Mouse (Mus musculus) hindbrain, postnatal 0 days (tissue): ENCODE measurements around the gene Adcy5. TPM values are rescaled to one million over a fixed set of nuclear protein-coding genes. Genes with fewer than 3 reads are reported as not detected.

Source experiments
- ATAC-seq: fragments of 200-750 bp; cut with Nextera tagmentation; 2 replicates; pipeline ENCODE4 v1.8.0; 2017; ENCODE audit warnings: mild to moderate bottlenecking, moderate TSS enrichment, moderate library complexity
- DNase-seq: peaks from one replicate; pipeline ENCODE4 v3.0.0-alpha.2; 2015; ENCODE audit warnings: low spot score
- H3K27ac ChIP-seq: fragments of 300-500 bp; sonication (generic); 2 replicates; pipeline ENCODE4 v1.5.1; 2014; ENCODE audit warnings: mild to moderate bottlenecking
- H3K27me3 ChIP-seq: fragments of 300-500 bp; sonication (generic); 2 replicates; pipeline ENCODE4 v1.6.1; 2014; ENCODE audit warnings: low read length, mixed read lengths; ENCODE audit not compliant: insufficient read depth
- H3K36me3 ChIP-seq: fragments of 300-500 bp; sonication (generic); 2 replicates; pipeline ENCODE4 v1.6.1; 2014; ENCODE audit warnings: low read length, mixed read lengths; ENCODE audit not compliant: insufficient read depth
- H3K4me1 ChIP-seq: fragments of 300-500 bp; sonication (generic); 2 replicates; pipeline ENCODE4 v1.6.1; 2014; ENCODE audit warnings: antibody characterized with exemption, low read length, mixed read lengths; ENCODE audit not compliant: insufficient read depth
- H3K4me2 ChIP-seq: fragments of 300-500 bp; sonication (generic); 2 replicates; pipeline ENCODE4 v1.6.1; 2014; ENCODE audit warnings: low read depth, mild to moderate bottlenecking, low read length, moderate library complexity, mixed read lengths
- H3K4me3 ChIP-seq: fragments of 300-500 bp; sonication (generic); 2 replicates; pipeline ENCODE4 v1.5.1; 2014; ENCODE audit warnings: low read length
- H3K9ac ChIP-seq: fragments of 300-500 bp; sonication (generic); replicated peaks from 2 replicates; pipeline ENCODE4 v1.6.1; 2014; ENCODE audit warnings: mild to moderate bottlenecking, low read length, moderate library complexity, mixed read lengths
- H3K9me3 ChIP-seq: fragments of 300-500 bp; sonication (generic); 2 replicates; pipeline ENCODE4 v1.6.1; 2016; ENCODE audit warnings: low read length, mixed read lengths
- CTCF ChIP-seq: IDR thresholded peaks from 2 replicates; pipeline ENCODE4 v1.5.1; 2016; ENCODE audit warnings: antibody characterized with exemption, control low read depth, low read depth
- WGBS: fragments of 180-500 bp; shearing (Covaris S2); extraction: QIAGEN DNeasy Blood & Tissue Kit; methylation state at CpG from one replicate; pipeline ENCODE4 v1.1.7; 2014; 5-methylcytosine and 5-hydroxymethylcytosine counted together
- polyA plus RNA-seq: library from polyadenylated mRNA; unstranded; fragments of >200 nt; fragmentation: Nextera tagmentation; extraction: Ambion mirVana; gene quantifications from 2 replicates; pipeline ENCODE4 v1.2.1, GENCODE M21; 2015
- total RNA-seq: library from RNA; depleted of rRNA; stranded (reverse); fragments of >200 nt; gene quantifications from 2 replicates; pipeline ENCODE4 v1.2.3, GENCODE M21; 2014

Adcy5 gene
- total and polyA plus RNA-seq, 2 experiments from 2014 or later = 6.3 to 85.5 TPM

DNA sequence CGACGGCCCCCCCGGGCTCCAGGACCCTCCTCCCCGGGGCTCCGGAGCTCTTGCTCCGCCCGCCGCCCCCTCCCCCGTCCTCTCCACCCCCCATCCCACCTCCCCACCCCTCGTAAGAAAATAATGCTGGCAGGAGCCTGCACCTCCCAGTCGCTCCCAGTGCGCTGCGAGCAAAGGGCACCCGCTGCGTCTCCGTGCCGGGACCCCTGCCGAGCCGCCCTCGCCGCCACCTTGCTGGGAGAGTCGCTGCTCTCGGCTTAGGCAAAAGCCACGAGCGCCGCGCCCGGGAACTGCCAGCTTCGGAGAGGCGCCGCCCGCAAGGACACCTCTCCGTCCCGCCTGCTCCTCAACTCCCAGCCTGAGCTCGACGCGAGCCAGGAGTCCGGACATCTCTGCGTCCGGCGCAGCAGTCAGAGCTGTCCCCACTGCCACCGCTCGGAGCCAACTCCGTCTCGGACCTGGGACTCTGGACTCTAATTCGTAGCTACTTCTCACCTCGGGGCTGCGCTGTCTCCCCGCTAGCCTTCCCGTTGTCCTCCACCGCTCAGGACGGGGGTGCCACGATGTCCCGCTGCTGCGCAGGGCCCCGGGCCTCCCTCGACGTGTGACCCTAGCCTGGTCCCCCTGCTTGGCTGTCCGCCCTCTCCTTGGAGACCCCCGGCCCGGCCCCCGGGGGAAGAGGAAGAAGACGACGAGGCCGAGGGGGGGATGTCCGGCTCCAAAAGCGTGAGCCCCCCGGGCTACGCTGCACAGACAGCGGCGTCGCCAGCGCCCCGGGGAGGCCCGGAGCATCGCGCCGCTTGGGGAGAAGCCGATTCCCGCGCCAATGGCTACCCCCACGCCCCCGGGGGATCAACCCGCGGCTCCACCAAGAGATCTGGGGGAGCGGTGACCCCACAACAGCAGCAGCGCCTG is 971 bp downstream of the Adcy5 start:
- no peaks in the 10 kb centered on the region for H3K9me3 ChIP-seq
- DNase-seq (peak; percentile 73), ATAC-seq (peak; percentile 59)
- H3K4me1 ChIP-seq = peaks cover 32% of the 10 kb centered on the region
- H3K4me2 ChIP-seq = peak overlapping the region; percentile 91
- peak overlapping the region; percentile 83 for H3K9ac ChIP-seq
- TF ChIP-seq CTCF = peak; percentile 68
- H3K4me3 ChIP-seq = peak overlapping the region; percentile 84
- no peaks in the 10 kb centered on the region for H3K36me3 ChIP-seq
- under 1% methylated on average over 80 of the region's 87 CpGs for whole genome bisulfite sequencing
- peak overlapping the region; percentile 88 for H3K27ac ChIP-seq
- H3K27me3 ChIP-seq = no peaks in the 10 kb centered on the region

DNA sequence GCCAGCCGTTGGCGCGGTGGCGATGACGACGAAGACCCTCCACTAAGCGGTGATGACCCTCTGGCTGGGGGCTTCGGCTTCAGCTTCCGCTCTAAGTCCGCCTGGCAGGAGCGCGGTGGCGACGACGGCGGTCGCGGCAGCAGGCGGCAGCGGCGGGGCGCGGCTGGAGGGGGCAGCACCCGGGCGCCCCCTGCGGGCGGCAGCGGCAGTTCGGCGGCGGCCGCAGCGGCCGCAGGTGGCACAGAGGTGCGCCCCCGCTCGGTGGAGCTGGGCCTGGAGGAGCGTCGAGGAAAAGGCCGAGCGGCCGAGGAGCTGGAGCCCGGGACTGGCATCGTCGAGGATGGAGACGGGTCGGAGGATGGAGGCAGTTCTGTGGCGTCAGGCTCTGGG is 1.6 kb downstream of the Adcy5 start:
- peak overlapping the region; percentile 88; the same call in 1 of the 2 replicates for H3K27ac ChIP-seq
- no peaks in the 10 kb centered on the region for H3K27me3 ChIP-seq
- H3K9me3 ChIP-seq = no peaks in the 10 kb centered on the region
- peak; percentile 41 for TF ChIP-seq CTCF
- ATAC-seq (0 out of 2 replicates have a peak, but pooled peaks have one; percentile 5), DNase-seq (peak; percentile 72)
- peak overlapping the region; percentile 84 for H3K4me3 ChIP-seq
- peak overlapping the region; percentile 91 for H3K4me2 ChIP-seq
- H3K4me1 ChIP-seq = peaks cover 37% of the 10 kb centered on the region
- H3K9ac ChIP-seq = peak overlapping the region; percentile 83
- no peaks in the 10 kb centered on the region for H3K36me3 ChIP-seq
- 4% methylated on average over 39 of the region's 48 CpGs for WGBS

DNA sequence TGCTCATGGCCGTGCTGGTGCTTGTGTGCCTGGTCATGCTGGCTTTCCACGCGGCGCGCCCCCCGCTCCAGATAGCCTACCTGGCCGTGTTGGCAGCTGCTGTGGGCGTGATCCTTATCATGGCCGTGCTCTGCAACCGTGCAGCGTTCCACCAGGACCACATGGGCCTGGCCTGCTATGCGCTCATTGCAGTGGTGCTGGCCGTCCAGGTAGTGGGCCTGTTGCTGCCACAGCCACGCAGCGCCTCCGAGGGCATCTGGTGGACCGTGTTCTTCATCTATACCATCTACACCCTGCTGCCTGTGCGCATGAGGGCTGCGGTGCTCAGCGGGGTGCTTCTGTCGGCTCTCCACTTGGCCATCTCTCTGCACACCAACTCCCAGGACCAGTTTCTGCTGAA is 2.2 kb downstream of the Adcy5 start:
- Histone ChIP-seq H3K4me1 (peaks cover 37% of the 10 kb centered on the region), H3K9ac (no peak overlapping the region)

DNA sequence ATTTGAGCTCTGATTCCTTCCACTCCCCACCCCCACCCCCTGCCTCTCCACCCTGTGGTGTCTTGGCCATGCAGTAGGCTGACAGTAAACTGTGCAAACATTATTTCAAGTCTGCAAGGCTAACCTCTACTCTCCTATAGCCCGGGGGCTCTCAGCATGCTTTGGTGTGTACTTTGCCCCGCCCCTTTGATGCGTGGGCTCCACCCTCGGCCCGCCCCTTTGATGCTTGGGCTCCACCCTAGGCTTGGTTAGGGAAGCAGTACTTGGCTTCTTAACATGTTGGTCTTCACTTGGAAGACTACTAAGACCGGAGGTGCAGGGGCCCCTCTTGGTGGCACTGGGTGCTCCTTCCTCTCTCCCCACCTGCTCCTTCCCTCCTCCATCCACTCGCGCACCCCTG is 4.9 kb downstream of the Adcy5 start:
- Histone ChIP-seq H3K36me3 (no peaks in the 10 kb centered on the region), H3K4me1 (peaks cover 45% of the 10 kb centered on the region), H3K9ac (no peak overlapping the region), H3K27me3 (no peaks in the 10 kb centered on the region), H3K9me3 (no peaks in the 10 kb centered on the region), H3K4me3 (peak overlapping the region; percentile 10; the same call in 1 of the 2 replicates), H3K27ac (no peak overlapping the region), H3K4me2 (peak overlapping the region; percentile 91)
- DNase-seq (no peak), ATAC-seq (no peak)
- 70% methylated on average over 8 of the region's 8 CpGs for WGBS
- no peak for TF ChIP-seq CTCF

More for the DNA sequence above, 2.2 kb downstream of the Adcy5 start:
- H3K4me2 ChIP-seq = peak overlapping the region; percentile 91
- no peak overlapping the region for H3K27ac ChIP-seq
- TF ChIP-seq CTCF = no peak
- ATAC-seq = no peak
- H3K27me3 ChIP-seq = no peaks in the 10 kb centered on the region
- peak overlapping the region; percentile 84 for H3K4me3 ChIP-seq
- no peaks in the 10 kb centered on the region for H3K36me3 ChIP-seq
- H3K9me3 ChIP-seq = no peaks in the 10 kb centered on the region
- no peak for DNase-seq
- WGBS = 71% methylated on average over 21 of the region's 21 CpGs

DNA sequence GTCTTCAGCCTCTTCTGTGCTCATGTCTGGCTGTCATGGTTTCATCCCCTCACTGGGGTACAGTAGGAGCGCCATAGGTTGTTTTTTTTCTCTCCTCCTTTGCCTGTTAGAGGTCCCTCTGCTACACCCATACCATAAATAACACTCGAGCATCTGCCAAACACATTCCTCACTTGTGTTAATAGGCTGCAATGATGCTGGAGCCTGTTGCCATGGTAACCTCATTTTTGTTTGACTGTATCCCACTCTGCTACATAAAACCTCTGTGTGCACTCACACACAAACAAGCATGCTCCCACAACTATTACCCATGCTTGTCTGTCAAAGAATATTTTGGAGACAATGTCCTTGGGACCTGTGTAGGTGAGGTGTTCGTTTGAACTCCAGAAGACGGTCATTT is 5.3 kb downstream of the Adcy5 start:
- Histone ChIP-seq H3K36me3 (no peaks in the 10 kb centered on the region), H3K4me1 (peaks cover 48% of the 10 kb centered on the region), H3K27me3 (no peaks in the 10 kb centered on the region), H3K4me2 (peak overlapping the region; percentile 91), H3K27ac (no peak overlapping the region), H3K9me3 (no peaks in the 10 kb centered on the region), H3K9ac (no peak overlapping the region), H3K4me3 (peak overlapping the region; percentile 10; the same call in 1 of the 2 replicates)
- ATAC-seq (no peak), DNase-seq (peak; percentile 75)
- TF ChIP-seq CTCF = no peak
- 38% methylated on average over 4 of the region's 4 CpGs for WGBS

DNA sequence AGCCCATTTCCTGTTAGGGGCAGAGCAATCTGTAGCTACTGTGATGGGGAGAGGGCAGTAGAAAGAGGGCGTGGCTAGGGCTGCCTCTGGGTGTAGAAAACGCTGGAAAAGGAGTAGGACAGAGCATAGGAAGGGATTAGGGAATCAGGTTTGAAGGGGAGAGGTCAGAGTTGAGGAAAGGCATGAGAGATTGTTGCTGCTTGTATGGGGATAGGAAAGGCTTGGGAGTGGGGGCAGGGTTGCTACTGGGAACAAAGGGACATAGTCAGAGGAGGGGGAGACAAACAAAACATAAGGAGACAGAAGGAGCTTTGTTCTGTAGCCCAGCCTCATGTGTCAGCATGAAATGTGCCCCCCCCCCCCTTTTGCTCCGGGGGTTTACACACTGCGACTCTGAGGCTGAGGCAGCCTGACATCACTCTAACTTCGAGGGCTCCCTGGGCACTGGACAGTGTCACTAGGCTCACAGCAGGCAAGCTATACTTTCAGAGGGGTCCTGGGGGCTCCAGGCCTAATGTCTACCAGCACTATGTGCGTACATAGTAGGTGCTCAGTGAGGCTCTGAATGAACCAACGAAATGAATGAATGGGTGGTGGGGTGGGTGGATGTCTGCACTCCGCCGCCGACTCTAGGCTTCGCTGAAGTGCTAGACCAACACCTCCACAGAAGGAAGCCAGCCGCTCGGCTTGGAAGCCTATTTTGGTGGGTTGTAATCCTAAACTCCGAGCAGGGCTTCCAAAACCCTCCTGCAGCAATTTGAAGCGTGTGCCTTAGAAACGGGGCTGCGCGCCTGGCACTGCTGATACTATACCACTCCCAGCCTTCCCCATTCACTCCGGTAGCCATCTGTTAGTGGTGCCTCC is 9.9 kb downstream of the Adcy5 start:
- no peak overlapping the region for H3K4me3 ChIP-seq
- no peak for DNase-seq
- 30% methylated on average over 18 of the region's 19 CpGs for WGBS
- no peaks in the 10 kb centered on the region for H3K27me3 ChIP-seq
- 0 out of 2 replicates have a peak overlapping the region, but pooled peaks have one; percentile 21 for H3K9ac ChIP-seq
- peaks cover 39% of the 10 kb centered on the region for H3K4me1 ChIP-seq
- ATAC-seq = peak; percentile 59
- TF ChIP-seq CTCF = no peak
- H3K27ac ChIP-seq = no peak overlapping the region
- H3K36me3 ChIP-seq = no peaks in the 10 kb centered on the region
- no peaks in the 10 kb centered on the region for H3K9me3 ChIP-seq
- H3K4me2 ChIP-seq = peak overlapping the region; percentile 27
